Mouse (Mus musculus): Measurements from ENCODE around the gene Dlat. TPM values are rescaled to one million over a fixed set of nuclear protein-coding genes. Genes with fewer than 3 reads are reported as not detected.

Dlat gene
- total and polyA plus RNA-seq, 3 experiments, result 45.2 to 67.5 (median 53.4) TPM

GRCm38 (mm10) chr9:50696851-50697705, 37.5 kb upstream of the Dlat start:
- peaks cover 43% of the 10 kb centered on the region for H3K27me3 ChIP-seq (replicated peaks)
- H3K36me3 ChIP-seq (replicated peaks in 1 of 2; ENCODE audit: control insufficient read depth in 1 of 2, insufficient read depth in 1 of 2, low read length in 1 of 2), result no peaks in the 10 kb centered on the region
- H3K4me1 ChIP-seq (ENCODE audit: control insufficient read depth in 1 of 2, insufficient read depth in 2 of 2), result peaks cover 3 to 5% of the 10 kb centered on the region in 2 experiments; a peak in 3 of 4 replicates
- no peaks in the 10 kb centered on the region for H3K79me2 ChIP-seq (replicated peaks; ENCODE audit: control insufficient read depth, extremely low read depth, insufficient read depth, poor library complexity, severe bottlenecking)
- peak overlapping the region; percentile 59; the same call in 1 of the 2 replicates for H3K4me2 ChIP-seq (ENCODE audit: insufficient read depth, low read depth, poor library complexity, severe bottlenecking)
- no peak for TF ChIP-seq E2F4 (IDR thresholded peaks at IDR 0.05; ENCODE audit: insufficient replicate concordance, low read depth, low read length)
- no peak for TF ChIP-seq GABPA (IDR thresholded peaks at IDR 0.05; ENCODE audit: insufficient replicate concordance, low read depth, low read length)
- TF ChIP-seq RAD21 (IDR thresholded peaks at IDR 0.05; ENCODE audit: low read depth, low read length), result no peak
- no peak for TF ChIP-seq IRF4 (IDR thresholded peaks at IDR 0.05; ENCODE audit: low read depth, low read length)
- in situ Hi-C loops (cut with MboI; ENCODE audit: low pct_ligation_motif_present, low pct_unique_long_range_greater_than_20kb, low sequenced_read_pairs), result no loop called here
- H3K9me3 ChIP-seq (replicated peaks; ENCODE audit: low read length), result no peaks in the 10 kb centered on the region
- dilution Hi-C loops (cut with MboI; ENCODE audit: extremely low pct_ligation_motif_present, extremely low pct_unique_long_range_greater_than_20kb, low sequenced_read_pairs), result no loop called here
- no peak overlapping the region for H3K27ac ChIP-seq (ENCODE audit: insufficient read depth, low read depth)
- H3K4me3 ChIP-seq (replicated peaks in 1 of 3; ENCODE audit: low read depth in 2 of 3, low read length in 2 of 3, poor library complexity in 1 of 3), result no peak overlapping the region
- DNase-seq (ENCODE audit: extremely low read depth), result no peak
- H3K9ac ChIP-seq (ENCODE audit: insufficient read depth, low read depth), result no peak overlapping the region

DNA sequence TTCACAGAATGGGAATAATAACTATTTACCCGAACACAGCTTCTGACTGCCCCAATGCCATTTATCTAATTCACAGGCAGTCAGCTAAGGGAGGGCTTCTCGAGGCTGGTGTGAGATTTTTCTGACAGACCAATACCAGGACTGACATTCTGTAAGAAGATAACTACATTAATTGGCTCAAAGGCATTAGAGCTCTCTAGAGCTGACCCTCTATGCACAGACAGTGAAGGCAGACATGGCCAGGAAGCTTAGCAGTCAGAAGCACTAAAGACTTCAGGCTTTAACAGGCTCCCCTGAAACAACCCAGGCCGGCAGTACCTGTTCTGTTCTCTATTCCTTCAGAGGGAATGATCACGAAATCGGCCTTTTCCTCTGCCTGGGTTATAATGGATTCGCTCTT, 35.6 kb upstream of the Dlat start:
- no peak overlapping the region for H3K4me3 ChIP-seq (replicated peaks in 1 of 3; ENCODE audit: low read depth in 2 of 3, low read length in 2 of 3, poor library complexity in 1 of 3)
- H3K9me3 ChIP-seq (replicated peaks; ENCODE audit: low read length), result no peaks in the 10 kb centered on the region
- no peak for DNase-seq (ENCODE audit: extremely low read depth)
- H3K4me2 ChIP-seq (ENCODE audit: insufficient read depth, low read depth, poor library complexity, severe bottlenecking), result no peak overlapping the region
- TF ChIP-seq RCOR1 (conservative IDR thresholded peaks at IDR 0.05; ENCODE audit: low read depth, low read length), result no peak
- TF ChIP-seq TCF12 (IDR thresholded peaks at IDR 0.05; ENCODE audit: low read depth, low read length), result no peak
- TF ChIP-seq ZKSCAN1 (IDR thresholded peaks at IDR 0.05; ENCODE audit: borderline replicate concordance, low read depth, low read length), result no peak
- no peak for TF ChIP-seq ZC3H11A (IDR thresholded peaks at IDR 0.05; ENCODE audit: low read depth, low read length)
- TF ChIP-seq USF1 (IDR thresholded peaks at IDR 0.05; ENCODE audit: low read depth, low read length), result no peak
- no peak for TF ChIP-seq CTCF (conservative IDR thresholded peaks at IDR 0.05 in 1 of 2, IDR thresholded peaks at IDR 0.05 in 1 of 2; ENCODE audit: low read depth in 2 of 2, low read length in 2 of 2)
- no peak for TF ChIP-seq MEF2A (IDR thresholded peaks at IDR 0.05; ENCODE audit: borderline replicate concordance, low read depth, low read length)
- TF ChIP-seq MAFK (IDR thresholded peaks at IDR 0.05; ENCODE audit: insufficient replicate concordance, low read length), result no peak
- no peak for TF ChIP-seq POLR2AphosphoS2 (IDR thresholded peaks at IDR 0.05; ENCODE audit: low read depth, low read length)
- no peak for TF ChIP-seq CHD1 (IDR thresholded peaks at IDR 0.05; ENCODE audit: low read depth, low read length)
- no peak for TF ChIP-seq IRF4 (IDR thresholded peaks at IDR 0.05; ENCODE audit: low read depth, low read length)
- TF ChIP-seq RAD21 (IDR thresholded peaks at IDR 0.05; ENCODE audit: low read depth, low read length), result no peak
- TF ChIP-seq USF2 (conservative IDR thresholded peaks at IDR 0.05; ENCODE audit: low read depth, low read length), result no peak
- TF ChIP-seq E2F4 (IDR thresholded peaks at IDR 0.05; ENCODE audit: insufficient replicate concordance, low read depth, low read length), result no peak
- H3K36me3 ChIP-seq (replicated peaks in 1 of 2; ENCODE audit: control insufficient read depth in 1 of 2, insufficient read depth in 1 of 2, low read length in 1 of 2), result no peaks in the 10 kb centered on the region
- in situ Hi-C loops (cut with MboI; ENCODE audit: low pct_ligation_motif_present, low pct_unique_long_range_greater_than_20kb, low sequenced_read_pairs), result no loop called here
- peaks cover 31% of the 10 kb centered on the region for H3K27me3 ChIP-seq (replicated peaks)
- H3K9ac ChIP-seq (ENCODE audit: insufficient read depth, low read depth), result no peak overlapping the region
- no peak overlapping the region for H3K27ac ChIP-seq (ENCODE audit: insufficient read depth, low read depth)
- H3K79me2 ChIP-seq (replicated peaks; ENCODE audit: control insufficient read depth, extremely low read depth, insufficient read depth, poor library complexity, severe bottlenecking), result no peaks in the 10 kb centered on the region
- H3K4me1 ChIP-seq (ENCODE audit: control insufficient read depth in 1 of 2, insufficient read depth in 2 of 2), result peaks cover 3 to 5% of the 10 kb centered on the region in 2 experiments; a peak in 3 of 4 replicates
- dilution Hi-C loops (cut with MboI; ENCODE audit: extremely low pct_ligation_motif_present, extremely low pct_unique_long_range_greater_than_20kb, low sequenced_read_pairs), result no loop called here

Data from CH12.LX (cell line).